Mouse (Mus musculus) neural tube, embryonic 15.5 days (tissue): Measurements from ENCODE around the gene Zbtb48. TPM values are rescaled to one million over a fixed set of nuclear protein-coding genes. Genes with fewer than 3 reads are reported as not detected.
A peak's percentile ranks its signal among the peaks of the same experiment; 100 is the strongest.

Experiments
- ATAC-seq: fragments of 200-750 bp; cut with Nextera tagmentation; 2 replicates; pipeline ENCODE4 v1.8.0; 2017; ENCODE audit warnings: mild to moderate bottlenecking, moderate TSS enrichment, moderate library complexity; ENCODE audit not compliant: low FRiP score
- H3K27ac ChIP-seq: fragments of 300-500 bp; sonication (generic); replicated peaks from 2 replicates; pipeline ENCODE4 v1.5.1; 2015; ENCODE audit warnings: mild to moderate bottlenecking, inconsistent platforms
- H3K27me3 ChIP-seq: fragments of 300-500 bp; sonication (generic); replicated peaks from 2 replicates; pipeline ENCODE4 v1.6.1; 2015; ENCODE audit warnings: inconsistent platforms
- H3K36me3 ChIP-seq: fragments of 300-500 bp; sonication (generic); 2 replicates; pipeline ENCODE4 v1.6.1; 2015; ENCODE audit warnings: inconsistent platforms
- H3K4me1 ChIP-seq: fragments of 300-500 bp; sonication (generic); 2 replicates; pipeline ENCODE4 v1.6.1; 2015; ENCODE audit warnings: inconsistent platforms
- H3K4me2 ChIP-seq: fragments of 300-500 bp; sonication (generic); 2 replicates; pipeline ENCODE4 v1.6.1; 2015; ENCODE audit warnings: inconsistent platforms, mild to moderate bottlenecking, moderate library complexity
- H3K4me3 ChIP-seq: fragments of 300-500 bp; sonication (generic); replicated peaks from 2 replicates; pipeline ENCODE4 v1.5.1; 2015; ENCODE audit warnings: mild to moderate bottlenecking, inconsistent platforms
- H3K9ac ChIP-seq: fragments of 300-500 bp; sonication (generic); replicated peaks from 2 replicates; pipeline ENCODE4 v1.6.1; 2015; ENCODE audit warnings: mild to moderate bottlenecking, inconsistent platforms
- H3K9me3 ChIP-seq: fragments of 300-500 bp; sonication (generic); replicated peaks from 2 replicates; pipeline ENCODE4 v1.6.1; 2016; ENCODE audit warnings: inconsistent platforms
- WGBS: fragments of 180-500 bp; shearing (Covaris S2); methylation state at CpG from one replicate; pipeline ENCODE4 v1.1.7; 2015; ENCODE audit warnings: mixed read lengths; 5-methylcytosine and 5-hydroxymethylcytosine counted together
- polyA plus RNA-seq: library from polyadenylated mRNA; unstranded; fragments of >200 nt; fragmentation: Nextera tagmentation; extraction: Ambion mirVana; gene quantifications from 2 replicates; pipeline ENCODE4 v1.2.1, GENCODE M21; 2015

The Zbtb48 gene
- polyA plus RNA-seq, 1 experiment from 2014 or later: 15.9 TPM

DNA sequence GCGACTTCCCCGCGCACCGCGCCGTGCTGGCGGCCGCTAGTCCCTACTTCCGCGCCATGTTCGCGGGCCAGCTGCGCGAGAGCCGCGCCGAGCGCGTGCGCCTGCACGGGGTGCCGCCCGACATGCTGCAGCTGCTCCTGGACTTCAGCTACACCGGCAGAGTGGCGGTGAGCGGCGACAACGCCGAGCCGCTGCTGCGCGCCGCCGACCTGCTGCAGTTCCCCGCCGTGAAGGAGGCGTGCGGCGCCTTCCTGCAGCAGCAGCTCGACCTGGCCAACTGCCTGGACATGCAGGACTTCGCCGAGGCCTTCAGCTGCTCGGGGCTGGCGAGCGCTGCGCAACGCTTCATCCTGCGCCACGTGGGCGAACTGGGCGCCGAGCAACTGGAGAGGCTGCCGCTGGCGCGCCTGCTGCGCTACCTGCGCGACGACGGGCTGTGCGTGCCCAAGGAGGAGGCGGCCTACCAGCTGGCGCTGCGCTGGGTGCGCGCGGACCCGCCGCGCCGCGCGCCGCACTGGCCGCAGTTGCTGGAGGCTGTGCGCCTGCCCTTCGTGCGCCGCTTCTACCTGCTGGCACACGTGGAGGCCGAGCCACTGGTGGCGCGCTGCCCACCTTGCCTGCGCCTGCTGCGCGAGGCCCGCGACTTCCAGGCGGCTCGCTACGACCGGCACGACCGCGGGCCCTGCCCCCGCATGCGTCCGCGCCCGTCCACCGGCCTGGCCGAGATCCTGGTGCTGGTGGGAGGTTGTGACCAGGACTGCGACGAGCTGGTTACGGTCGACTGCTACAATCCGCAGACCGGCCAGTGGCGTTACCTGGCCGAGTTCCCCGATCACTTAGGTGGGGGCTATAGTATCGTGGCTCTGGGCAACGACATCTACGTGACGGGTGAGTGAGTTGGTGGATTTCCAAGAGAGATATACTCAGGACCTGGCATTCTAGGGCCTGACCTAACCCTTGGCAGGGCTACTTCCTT, 18.1 kb downstream of the Zbtb48 start:
- peak overlapping the region; percentile 85 for H3K4me3 ChIP-seq
- H3K9ac ChIP-seq: peak overlapping the region; percentile 66
- H3K27ac ChIP-seq: peak overlapping the region; percentile 87
- peaks cover 34% of the 10 kb centered on the region for H3K27me3 ChIP-seq
- H3K4me2 ChIP-seq: peak overlapping the region; percentile 100
- under 1% methylated on average over 109 of the region's 115 CpGs for WGBS
- peak; percentile 78 for ATAC-seq
- H3K36me3 ChIP-seq: peaks cover 14% of the 10 kb centered on the region
- H3K4me1 ChIP-seq: peaks cover 42% of the 10 kb centered on the region
- H3K9me3 ChIP-seq: no peaks in the 10 kb centered on the region

DNA sequence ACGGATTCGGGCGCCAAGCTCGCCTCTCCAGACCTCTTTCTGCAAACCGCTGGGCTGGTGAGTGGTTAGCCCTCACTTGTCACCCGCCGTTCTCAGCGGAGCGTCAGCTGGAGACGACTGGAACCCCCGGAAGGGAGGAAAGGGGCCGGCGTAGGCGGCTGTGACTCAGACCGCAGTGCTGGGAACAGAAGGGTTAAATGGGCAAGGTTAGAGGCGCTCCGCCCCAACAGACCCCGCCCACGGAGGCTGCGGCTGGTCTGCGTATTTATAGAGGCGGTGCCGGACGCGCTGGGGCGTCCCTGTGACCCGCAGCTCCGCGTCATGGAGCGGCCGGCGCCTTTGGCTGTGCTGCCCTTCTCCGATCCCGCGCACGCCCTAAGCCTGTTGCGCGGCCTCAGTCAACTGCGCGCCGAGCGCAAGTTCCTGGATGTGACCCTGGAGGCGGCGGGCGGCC, 18.8 kb downstream of the Zbtb48 start, which contains the start of gene Klhl21:
Klhl21 (plus strand) TSS at position 182 of the 454 bp plus-strand sequence.
- H3K4me2 ChIP-seq: peak within 1 kb of the TSS; percentile 100
- peaks cover 42% of the 10 kb centered on the region for H3K4me1 ChIP-seq
- H3K27me3 ChIP-seq: peaks cover 34% of the 10 kb centered on the region
- H3K27ac ChIP-seq: peak within 1 kb of the TSS; percentile 87
- H3K9ac ChIP-seq: peak within 1 kb of the TSS; percentile 66
- H3K4me3 ChIP-seq: peak within 1 kb of the TSS; percentile 85
- peaks cover 7% of the 10 kb centered on the region for H3K36me3 ChIP-seq
- ATAC-seq: peak; percentile 91
- no peaks in the 10 kb centered on the region for H3K9me3 ChIP-seq
- WGBS: under 1% methylated on average over 45 of the region's 45 CpGs

DNA sequence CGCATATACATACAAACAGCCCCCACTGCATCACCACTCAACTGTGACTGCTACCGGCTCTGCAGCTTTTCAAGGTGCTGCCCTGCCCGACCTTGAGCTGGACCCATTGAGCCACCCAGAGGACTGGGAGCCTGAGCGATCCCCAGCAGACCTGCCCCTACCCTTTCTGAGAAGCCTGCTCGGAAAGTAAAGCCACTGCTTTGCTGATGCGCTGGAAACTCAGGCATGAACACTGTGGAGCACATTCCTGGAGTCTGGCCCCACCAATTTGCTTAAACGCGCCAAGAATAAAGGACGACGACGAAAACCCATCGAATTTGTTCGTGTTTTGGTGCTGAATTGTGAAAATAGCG, 19.3 kb downstream of the Zbtb48 start:
- Histone ChIP-seq H3K27ac (peak overlapping the region; percentile 87), H3K27me3 (peaks cover 34% of the 10 kb centered on the region), H3K36me3 (peaks cover 7% of the 10 kb centered on the region), H3K4me2 (peak overlapping the region; percentile 100), H3K4me3 (peak overlapping the region; percentile 85), H3K9me3 (no peaks in the 10 kb centered on the region), H3K9ac (peak overlapping the region; percentile 66), H3K4me1 (peaks cover 42% of the 10 kb centered on the region)
- WGBS: under 1% methylated on average over 14 of the region's 14 CpGs
- 0 out of 2 replicates have a peak, but pooled peaks have one; percentile 14 for ATAC-seq

DNA sequence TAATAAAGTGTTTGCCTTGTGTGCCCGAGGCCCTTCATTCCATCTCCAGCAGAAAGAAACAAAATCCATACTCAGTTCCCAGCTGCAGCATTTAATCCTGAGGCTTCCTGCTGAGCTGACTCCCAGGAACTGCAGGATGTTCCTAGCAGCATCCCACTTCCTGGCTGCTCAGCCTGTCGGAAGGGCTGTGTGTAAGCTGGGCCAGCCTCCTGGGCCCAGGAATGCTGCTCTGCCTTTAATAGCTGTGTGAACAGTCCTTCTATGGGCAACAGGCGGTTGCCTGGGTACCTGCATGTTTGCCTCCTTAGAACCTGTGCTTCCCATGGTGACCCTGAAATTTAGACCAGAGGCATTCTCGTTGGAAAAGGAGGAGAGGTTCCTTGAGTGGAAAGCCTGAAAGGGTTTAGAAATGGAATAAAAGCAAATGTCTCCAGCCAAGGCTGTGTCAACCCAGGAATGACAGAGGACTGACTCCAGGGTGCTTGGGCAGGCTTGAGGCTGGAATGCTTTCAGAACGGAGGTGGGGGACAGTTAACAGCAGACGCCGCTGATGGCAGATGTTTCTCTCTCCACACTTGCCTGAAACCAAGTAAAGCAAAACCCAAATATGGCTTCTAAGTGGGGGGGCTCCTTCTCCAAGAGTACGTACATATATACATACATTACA, 19.9 kb downstream of the Zbtb48 start:
- ATAC-seq: no peak
- H3K4me3 ChIP-seq: peak overlapping the region; percentile 85
- H3K9me3 ChIP-seq: no peaks in the 10 kb centered on the region
- 8% methylated on average over 8 of the region's 8 CpGs for WGBS
- 0 out of 2 replicates have a peak overlapping the region, but pooled peaks have one; percentile 66 for H3K9ac ChIP-seq
- peaks cover 7% of the 10 kb centered on the region for H3K36me3 ChIP-seq
- peak overlapping the region; percentile 87 for H3K27ac ChIP-seq
- peaks cover 42% of the 10 kb centered on the region for H3K4me1 ChIP-seq
- peaks cover 34% of the 10 kb centered on the region for H3K27me3 ChIP-seq
- peak overlapping the region; percentile 100 for H3K4me2 ChIP-seq

DNA sequence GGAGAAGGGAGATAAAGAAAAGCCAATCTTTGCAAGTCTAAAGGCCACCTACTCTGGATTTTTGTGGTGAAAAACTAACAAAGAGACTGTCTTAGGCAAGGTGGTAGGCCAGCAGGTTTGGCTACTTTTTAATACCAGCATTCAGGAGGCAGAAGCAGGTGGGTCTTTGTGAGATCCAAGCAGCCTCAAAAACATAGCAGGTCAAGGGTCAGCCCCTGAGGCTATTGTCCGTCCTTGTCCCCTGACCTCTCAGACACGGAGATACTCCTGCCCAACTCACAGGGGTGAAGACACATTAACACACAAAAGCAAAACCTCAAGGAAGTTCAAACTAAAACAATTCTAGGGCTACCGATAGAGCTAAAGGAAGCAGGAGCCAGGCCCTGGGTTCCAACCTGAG, 20.7 kb downstream of the Zbtb48 start:
- H3K36me3 ChIP-seq: no peaks in the 10 kb centered on the region
- no peak for ATAC-seq
- H3K4me3 ChIP-seq: no peak overlapping the region
- no peaks in the 10 kb centered on the region for H3K9me3 ChIP-seq
- peaks cover 34% of the 10 kb centered on the region for H3K27me3 ChIP-seq
- no peak overlapping the region for H3K4me2 ChIP-seq
- H3K9ac ChIP-seq: no peak overlapping the region
- WGBS: 19% methylated on average over 3 of the region's 3 CpGs
- H3K4me1 ChIP-seq: peaks cover 39% of the 10 kb centered on the region
- H3K27ac ChIP-seq: no peak overlapping the region

DNA sequence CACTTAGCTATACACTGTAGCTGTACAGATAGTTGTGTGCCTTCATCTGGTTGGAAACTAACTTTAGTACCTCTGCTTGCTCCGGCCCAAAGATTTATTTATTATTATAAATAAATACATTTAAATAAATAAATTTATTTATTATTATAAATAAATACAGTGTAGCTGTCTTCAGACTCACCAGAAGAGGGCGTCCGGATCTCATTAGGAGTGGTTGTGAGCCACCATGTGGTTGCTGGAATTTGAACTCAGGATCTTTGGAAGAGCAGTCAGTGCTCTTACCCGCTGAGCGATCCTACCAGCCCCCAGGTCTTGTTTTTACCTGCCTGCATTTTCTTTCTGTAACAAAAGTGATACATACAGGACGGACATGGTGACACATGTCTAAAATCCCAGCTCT, 21.3 kb downstream of the Zbtb48 start:
- WGBS: 85% methylated on average over 6 of the region's 6 CpGs
- Histone ChIP-seq H3K27ac (no peak overlapping the region), H3K4me1 (peaks cover 32% of the 10 kb centered on the region), H3K9me3 (no peaks in the 10 kb centered on the region), H3K4me2 (no peak overlapping the region), H3K9ac (no peak overlapping the region), H3K36me3 (no peaks in the 10 kb centered on the region), H3K27me3 (peaks cover 29% of the 10 kb centered on the region), H3K4me3 (no peak overlapping the region)
- no peak for ATAC-seq

DNA sequence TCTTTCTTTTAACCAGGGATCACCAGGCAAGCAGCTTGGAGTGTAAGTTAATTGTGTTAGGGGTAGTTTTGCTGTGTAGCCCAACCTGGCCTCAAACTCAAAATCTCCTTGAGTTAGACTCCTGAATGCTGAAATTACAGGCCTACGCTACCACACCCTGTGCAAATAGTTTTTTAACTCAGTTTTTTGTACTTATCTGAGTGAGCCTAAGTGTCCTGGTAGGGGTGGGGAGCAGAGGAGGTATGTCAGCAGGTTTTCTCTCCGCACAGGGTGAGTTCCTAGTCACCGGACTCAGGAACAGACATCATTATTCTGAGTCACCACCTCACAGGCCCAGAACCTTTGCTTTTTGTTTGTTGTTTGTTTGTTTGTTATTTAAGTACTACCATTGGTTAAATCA, 25.4 kb downstream of the Zbtb48 start:
- 94% methylated on average over 3 of the region's 3 CpGs for WGBS
- Histone ChIP-seq H3K4me3 (no peak overlapping the region), H3K27me3 (peaks cover 9% of the 10 kb centered on the region), H3K4me1 (peaks cover 8% of the 10 kb centered on the region), H3K4me2 (no peak overlapping the region), H3K36me3 (no peaks in the 10 kb centered on the region), H3K9ac (no peak overlapping the region), H3K9me3 (no peaks in the 10 kb centered on the region), H3K27ac (no peak overlapping the region)
- ATAC-seq: no peak

DNA sequence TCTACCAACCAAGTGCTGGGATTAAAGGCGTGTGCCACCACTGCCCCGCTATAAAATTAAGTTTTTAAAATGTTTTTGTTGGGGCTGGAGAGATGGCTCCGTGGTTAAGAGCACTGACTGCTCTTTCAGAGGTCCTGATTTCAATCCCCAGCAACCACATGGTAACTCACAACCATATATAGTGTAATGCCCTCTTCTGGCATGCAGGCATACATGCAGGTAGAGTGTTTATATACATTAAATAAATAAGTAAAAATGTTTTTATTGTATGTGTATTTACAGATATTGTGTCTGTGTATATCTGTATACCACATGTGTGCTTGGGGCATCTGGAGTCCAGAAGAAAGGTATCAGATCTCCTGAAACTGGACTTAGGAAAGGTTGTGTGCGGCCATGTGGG, 26.1 kb downstream of the Zbtb48 start:
- H3K9ac ChIP-seq: no peak overlapping the region

DNA sequence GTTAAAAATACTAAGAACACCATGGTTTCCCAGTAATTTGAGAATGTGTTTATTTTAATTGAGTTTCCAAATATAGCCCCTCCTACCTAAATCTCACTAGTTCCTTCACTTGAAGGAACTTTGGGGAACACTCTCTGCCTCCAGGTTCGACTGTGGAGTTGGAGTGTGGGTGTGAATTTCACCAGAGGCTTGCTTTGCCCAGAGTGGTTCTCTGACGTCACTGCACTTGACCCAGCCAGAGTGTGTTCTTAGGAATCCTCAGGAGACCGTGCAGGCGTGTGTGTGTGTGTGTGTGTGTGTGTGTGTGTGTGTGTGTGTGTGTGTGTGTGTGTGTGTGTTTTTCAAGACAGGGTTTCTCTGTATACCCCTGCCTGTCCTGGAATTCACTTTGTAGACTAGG, 26.6 kb downstream of the Zbtb48 start:
- H3K9ac ChIP-seq: no peak overlapping the region
- H3K36me3 ChIP-seq: no peaks in the 10 kb centered on the region
- H3K27ac ChIP-seq: no peak overlapping the region
- no peaks in the 10 kb centered on the region for H3K9me3 ChIP-seq
- WGBS: 52% methylated on average over 4 of the region's 4 CpGs
- no peak overlapping the region for H3K4me2 ChIP-seq
- no peak for ATAC-seq
- no peak overlapping the region for H3K4me3 ChIP-seq
- H3K4me1 ChIP-seq: peaks cover 11% of the 10 kb centered on the region
- no peaks in the 10 kb centered on the region for H3K27me3 ChIP-seq

More for the DNA sequence above, 26.1 kb downstream of the Zbtb48 start:
- no peak overlapping the region for H3K27ac ChIP-seq
- H3K4me1 ChIP-seq: peaks cover 11% of the 10 kb centered on the region
- H3K36me3 ChIP-seq: no peaks in the 10 kb centered on the region
- H3K27me3 ChIP-seq: peaks cover 2% of the 10 kb centered on the region
- ATAC-seq: no peak
- H3K4me2 ChIP-seq: no peak overlapping the region
- 68% methylated on average over 4 of the region's 4 CpGs for WGBS
- H3K9me3 ChIP-seq: no peaks in the 10 kb centered on the region
- H3K4me3 ChIP-seq: no peak overlapping the region

DNA sequence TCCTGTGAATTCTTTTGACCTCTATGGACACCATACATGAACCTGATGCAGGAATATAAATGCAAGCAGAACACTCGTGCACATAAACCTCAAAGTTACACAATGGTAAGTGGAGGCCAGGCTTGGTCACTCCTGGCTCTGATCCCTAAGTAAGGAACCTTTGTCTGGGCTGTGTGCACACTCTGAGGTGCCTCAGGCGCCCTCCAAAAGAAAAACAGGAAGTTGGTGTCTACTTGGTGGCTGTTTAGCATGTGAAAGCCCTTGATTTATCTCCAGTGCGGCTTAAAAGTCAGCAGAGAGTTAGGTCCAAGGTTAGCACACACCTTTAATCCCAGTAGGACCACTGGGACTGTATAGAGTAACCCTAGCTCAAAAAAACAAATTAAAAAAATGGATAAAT, 28.0 kb downstream of the Zbtb48 start:
- peaks cover 15% of the 10 kb centered on the region for H3K4me1 ChIP-seq
- 63% methylated on average over 3 of the region's 3 CpGs for WGBS
- no peaks in the 10 kb centered on the region for H3K27me3 ChIP-seq
- H3K4me2 ChIP-seq: no peak overlapping the region
- no peak overlapping the region for H3K27ac ChIP-seq
- ATAC-seq: no peak
- no peak overlapping the region for H3K4me3 ChIP-seq
- no peaks in the 10 kb centered on the region for H3K9me3 ChIP-seq
- no peaks in the 10 kb centered on the region for H3K36me3 ChIP-seq
- no peak overlapping the region for H3K9ac ChIP-seq

DNA sequence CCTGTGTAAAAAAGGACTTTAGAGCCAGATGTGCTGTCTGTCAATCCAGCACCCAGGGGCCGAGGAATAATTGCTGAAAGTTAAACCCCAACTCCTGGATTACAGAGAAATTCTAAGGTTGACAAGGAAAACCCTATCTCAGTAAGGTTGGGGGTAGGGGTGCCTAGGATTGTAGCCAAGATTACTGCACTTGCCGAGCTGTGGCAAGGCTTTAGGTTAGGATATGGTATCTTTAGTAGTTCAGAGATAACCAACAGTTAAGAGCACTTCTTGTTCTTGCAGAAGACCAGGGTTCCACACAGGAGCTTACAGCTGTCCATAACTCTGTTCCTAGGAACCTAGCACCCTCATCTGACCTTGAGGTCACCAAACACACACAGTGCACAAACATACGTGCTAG, 29.8 kb downstream of the Zbtb48 start:
- H3K27ac ChIP-seq: no peak overlapping the region
- H3K27me3 ChIP-seq: no peaks in the 10 kb centered on the region
- no peaks in the 10 kb centered on the region for H3K9me3 ChIP-seq
- 85% methylated on average over 3 of the region's 3 CpGs for WGBS
- H3K9ac ChIP-seq: peak overlapping the region; percentile 66
- H3K4me1 ChIP-seq: peaks cover 30% of the 10 kb centered on the region
- H3K4me3 ChIP-seq: peak overlapping the region; percentile 98; the same call in 1 of the 2 replicates
- no peak for ATAC-seq
- H3K4me2 ChIP-seq: peak overlapping the region; percentile 67
- peaks cover under 1% of the 10 kb centered on the region for H3K36me3 ChIP-seq

DNA sequence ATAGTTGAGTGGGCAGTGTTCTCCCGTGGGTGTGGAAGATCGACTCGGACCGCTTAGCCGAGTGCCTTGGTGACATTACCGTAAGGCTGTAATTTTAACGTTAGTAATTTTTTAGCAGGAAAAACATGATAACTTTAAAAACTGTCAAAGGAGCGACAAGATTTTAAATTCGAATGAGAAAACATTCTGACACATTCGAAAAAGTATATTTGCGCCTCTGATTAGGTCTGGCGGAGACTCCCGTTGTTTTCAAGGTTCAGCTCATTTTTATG, 30.6 kb downstream of the Zbtb48 start:
- 4% methylated on average over 13 of the region's 13 CpGs for WGBS
- H3K36me3 ChIP-seq: peaks cover 8% of the 10 kb centered on the region
- H3K9me3 ChIP-seq: no peaks in the 10 kb centered on the region
- peak overlapping the region; percentile 98 for H3K4me3 ChIP-seq
- ATAC-seq: no peak
- H3K4me1 ChIP-seq: peaks cover 30% of the 10 kb centered on the region
- H3K27ac ChIP-seq: peak overlapping the region; percentile 88
- no peaks in the 10 kb centered on the region for H3K27me3 ChIP-seq
- H3K4me2 ChIP-seq: peak overlapping the region; percentile 67
- H3K9ac ChIP-seq: peak overlapping the region; percentile 66
